Mouse (Mus musculus) midbrain, embryonic 13.5 days (tissue): ENCODE measurements at regions not wholly inside any gene's neighbourhood (a gene's known extent, or its start where the extent isn't known, plus 50 kb on each side); places are given as distances from the start of the nearest gene placed in this dataset.

ENCODE experiments used
- ATAC-seq: fragments of 200-750 bp; cut with Nextera tagmentation; 2 replicates; pipeline ENCODE4 v1.8.0; 2017; ENCODE audit warnings: mild to moderate bottlenecking, moderate TSS enrichment, moderate library complexity
- H3K27ac ChIP-seq: fragments of 300-500 bp; sonication (generic); 2 replicates; pipeline ENCODE4 v1.5.1; 2015; ENCODE audit warnings: inconsistent platforms, mild to moderate bottlenecking, moderate library complexity
- H3K27me3 ChIP-seq: fragments of 300-500 bp; sonication (generic); 2 replicates; pipeline ENCODE4 v1.6.1; 2015; ENCODE audit warnings: mild to moderate bottlenecking, inconsistent platforms
- H3K36me3 ChIP-seq: fragments of 300-500 bp; sonication (generic); 2 replicates; pipeline ENCODE4 v1.6.1; 2015; ENCODE audit warnings: mild to moderate bottlenecking, inconsistent platforms
- H3K4me1 ChIP-seq: fragments of 300-500 bp; sonication (generic); replicated peaks from 2 replicates; pipeline ENCODE4 v1.6.1; 2015; ENCODE audit warnings: inconsistent platforms
- H3K4me2 ChIP-seq: fragments of 300-500 bp; sonication (generic); replicated peaks from 2 replicates; pipeline ENCODE4 v1.6.1; 2015; ENCODE audit warnings: moderate library complexity, mild to moderate bottlenecking, inconsistent platforms
- H3K4me3 ChIP-seq: fragments of 300-500 bp; sonication (generic); replicated peaks from 2 replicates; pipeline ENCODE4 v1.5.1; 2015; ENCODE audit warnings: mild to moderate bottlenecking, inconsistent platforms
- H3K9ac ChIP-seq: fragments of 300-500 bp; sonication (generic); replicated peaks from 2 replicates; pipeline ENCODE4 v1.6.1; 2015; ENCODE audit warnings: mild to moderate bottlenecking, inconsistent platforms
- H3K9me3 ChIP-seq: fragments of 300-500 bp; sonication (generic); 2 replicates; pipeline ENCODE4 v1.6.1; 2016; ENCODE audit warnings: mild to moderate bottlenecking, inconsistent platforms
- WGBS: fragments of 180-500 bp; shearing (Covaris S2); methylation state at CpG from one replicate; pipeline ENCODE4 v1.1.7; 2015; 5-methylcytosine and 5-hydroxymethylcytosine counted together

GRCm38 (mm10) chr1:154255971-154256370 is 55.0 kb downstream of the Zfp648 start:
- H3K4me1 ChIP-seq, result 0 out of 2 replicates have a peak, but pooled peaks cover 3% of the 10 kb centered on the region
- H3K36me3 ChIP-seq, result no peaks in the 10 kb centered on the region
- H3K27ac ChIP-seq, result no peak overlapping the region
- no peak for ATAC-seq
- H3K9me3 ChIP-seq, result no peaks in the 10 kb centered on the region
- H3K4me2 ChIP-seq, result no peak overlapping the region
- H3K9ac ChIP-seq, result no peak overlapping the region
- 81% methylated on average over 1 of the region's 1 CpGs for WGBS
- no peak overlapping the region for H3K4me3 ChIP-seq
- no peaks in the 10 kb centered on the region for H3K27me3 ChIP-seq

DNA sequence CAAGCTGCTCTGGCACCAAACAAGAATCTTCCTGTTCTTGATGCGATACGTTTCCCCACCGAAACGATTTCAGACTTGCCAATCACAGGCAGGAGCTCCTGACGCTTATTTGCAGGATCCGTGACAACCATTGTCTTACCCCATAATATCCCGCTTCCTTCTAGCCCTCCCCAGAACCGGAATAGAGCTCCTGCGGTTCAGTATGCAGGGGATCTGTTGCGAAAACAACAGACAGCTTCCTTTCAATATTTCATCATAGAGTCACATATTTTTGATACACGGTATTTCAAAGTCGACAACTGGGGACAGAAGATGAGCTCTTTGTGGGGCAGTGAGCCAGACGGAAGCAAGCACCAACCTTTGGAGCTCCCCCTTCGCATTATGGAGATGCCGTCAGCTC is 55.8 kb downstream of the Zfp648 start:
- no peak for ATAC-seq
- Histone ChIP-seq H3K27me3 (no peaks in the 10 kb centered on the region), H3K27ac (no peak overlapping the region), H3K4me1 (0 out of 2 replicates have a peak, but pooled peaks cover 3% of the 10 kb centered on the region), H3K9me3 (no peaks in the 10 kb centered on the region), H3K36me3 (no peaks in the 10 kb centered on the region), H3K4me2 (peak overlapping the region; percentile 21), H3K4me3 (no peak overlapping the region), H3K9ac (no peak overlapping the region)
- 56% methylated on average over 15 of the region's 15 CpGs for WGBS

- Histone ChIP-seq H3K4me3 (no peak overlapping the region), H3K9me3 (no peaks in the 10 kb centered on the region), H3K27me3 (no peaks in the 10 kb centered on the region), H3K4me1 (0 out of 2 replicates have a peak, but pooled peaks cover 3% of the 10 kb centered on the region), H3K4me2 (no peak overlapping the region), H3K27ac (no peak overlapping the region), H3K36me3 (no peaks in the 10 kb centered on the region), H3K9ac (no peak overlapping the region)
- no peak for ATAC-seq
- 69% methylated on average over 3 of the region's 3 CpGs for WGBS
Observed at GRCm38 (mm10) chr1:154258511-154258910, 57.5 kb downstream of the Zfp648 start.

- Histone ChIP-seq H3K27ac (no peak overlapping the region), H3K9ac (no peak overlapping the region), H3K4me3 (no peak overlapping the region), H3K9me3 (no peaks in the 10 kb centered on the region), H3K4me2 (no peak overlapping the region), H3K36me3 (no peaks in the 10 kb centered on the region), H3K27me3 (no peaks in the 10 kb centered on the region), H3K4me1 (0 out of 2 replicates have a peak, but pooled peaks cover 3% of the 10 kb centered on the region)
- no peak for ATAC-seq
- WGBS, result 87% methylated on average over 5 of the region's 5 CpGs
Observed at GRCm38 (mm10) chr1:154260393-154260792, 59.4 kb downstream of the Zfp648 start.

- Histone ChIP-seq H3K27ac (no peak overlapping the region), H3K9me3 (no peaks in the 10 kb centered on the region), H3K36me3 (no peaks in the 10 kb centered on the region), H3K27me3 (no peaks in the 10 kb centered on the region), H3K9ac (no peak overlapping the region), H3K4me2 (no peak overlapping the region), H3K4me3 (no peak overlapping the region), H3K4me1 (no peaks in the 10 kb centered on the region)
- WGBS, result 22% methylated on average over 8 of the region's 8 CpGs
- ATAC-seq, result peak; percentile 74; the same call in 1 of the 2 replicates
Observed at GRCm38 (mm10) chr1:154281438-154281837, 80.5 kb downstream of the Zfp648 start.

GRCm38 (mm10) chr1:154286080-154286479 is 85.1 kb downstream of the Zfp648 start:
- no peak for ATAC-seq
- Histone ChIP-seq H3K4me3 (no peak overlapping the region), H3K9ac (no peak overlapping the region), H3K9me3 (no peaks in the 10 kb centered on the region), H3K4me1 (no peaks in the 10 kb centered on the region), H3K36me3 (no peaks in the 10 kb centered on the region), H3K4me2 (no peak overlapping the region), H3K27ac (no peak overlapping the region), H3K27me3 (no peaks in the 10 kb centered on the region)
- WGBS, result 91% methylated on average over 4 of the region's 4 CpGs

DNA sequence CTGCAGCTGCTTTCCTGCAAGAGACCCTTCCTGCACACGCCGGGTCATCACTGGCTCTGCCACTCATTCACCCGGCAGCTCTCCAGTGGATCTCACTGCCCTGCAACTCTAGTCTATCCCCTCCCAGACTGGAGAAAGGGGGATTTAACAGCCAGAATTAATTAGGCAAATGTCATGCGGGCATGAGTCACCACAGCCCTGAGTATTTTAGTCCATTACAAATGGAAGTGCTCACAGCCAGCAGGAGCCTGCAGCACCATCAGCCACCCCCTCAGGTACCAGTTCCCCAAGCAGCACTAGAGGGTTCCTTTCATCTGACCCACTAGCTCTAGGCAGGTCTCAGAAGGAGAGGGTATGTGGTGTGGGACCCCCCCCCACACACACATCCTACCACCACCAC is 91.7 kb downstream of the Zfp648 start:
- no peak overlapping the region for H3K27ac ChIP-seq
- no peak overlapping the region for H3K9ac ChIP-seq
- H3K4me2 ChIP-seq, result no peak overlapping the region
- ATAC-seq, result peak; percentile 20; the same call in 1 of the 2 replicates
- no peaks in the 10 kb centered on the region for H3K9me3 ChIP-seq
- H3K4me3 ChIP-seq, result no peak overlapping the region
- no peaks in the 10 kb centered on the region for H3K27me3 ChIP-seq
- H3K36me3 ChIP-seq, result no peaks in the 10 kb centered on the region
- whole genome bisulfite sequencing, result 52% methylated on average over 4 of the region's 4 CpGs
- no peaks in the 10 kb centered on the region for H3K4me1 ChIP-seq

- H3K4me3 ChIP-seq, result no peak overlapping the region
- H3K27me3 ChIP-seq, result no peaks in the 10 kb centered on the region
- WGBS, result 90% methylated on average over 8 of the region's 8 CpGs
- H3K4me2 ChIP-seq, result no peak overlapping the region
- no peak overlapping the region for H3K27ac ChIP-seq
- no peaks in the 10 kb centered on the region for H3K4me1 ChIP-seq
- H3K9me3 ChIP-seq, result no peaks in the 10 kb centered on the region
- ATAC-seq, result no peak
- no peak overlapping the region for H3K9ac ChIP-seq
- H3K36me3 ChIP-seq, result no peaks in the 10 kb centered on the region
Observed at GRCm38 (mm10) chr1:154296080-154296479, 95.1 kb downstream of the Zfp648 start.

DNA sequence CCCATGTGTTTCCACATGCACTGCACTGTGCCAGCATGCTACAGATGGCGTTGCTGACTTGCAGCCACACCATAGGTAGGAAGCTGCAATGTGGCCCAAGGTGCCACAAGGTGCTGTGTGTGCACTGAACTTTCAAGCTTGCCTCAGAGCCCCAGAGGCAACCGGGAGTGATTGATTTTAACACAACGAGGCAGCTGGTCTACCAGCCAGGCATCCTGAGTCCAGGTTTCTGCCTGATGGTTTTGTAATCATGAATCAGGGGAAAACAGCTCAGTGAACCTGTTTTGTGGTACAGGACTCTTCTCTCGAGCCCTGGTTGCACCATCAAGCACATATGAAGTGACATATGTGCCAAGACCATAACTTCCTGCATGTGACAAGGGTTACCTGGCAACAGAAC is 98.9 kb downstream of the Zfp648 start:
- ATAC-seq, result no peak
- H3K27me3 ChIP-seq, result no peaks in the 10 kb centered on the region
- no peak overlapping the region for H3K4me2 ChIP-seq
- no peaks in the 10 kb centered on the region for H3K4me1 ChIP-seq
- H3K36me3 ChIP-seq, result no peaks in the 10 kb centered on the region
- H3K9ac ChIP-seq, result no peak overlapping the region
- WGBS, result 86% methylated on average over 4 of the region's 4 CpGs
- H3K9me3 ChIP-seq, result no peaks in the 10 kb centered on the region
- no peak overlapping the region for H3K4me3 ChIP-seq
- no peak overlapping the region for H3K27ac ChIP-seq

- Histone ChIP-seq H3K4me2 (no peak overlapping the region), H3K27me3 (no peaks in the 10 kb centered on the region), H3K27ac (no peak overlapping the region), H3K4me3 (no peak overlapping the region), H3K9me3 (no peaks in the 10 kb centered on the region), H3K4me1 (no peaks in the 10 kb centered on the region), H3K9ac (no peak overlapping the region), H3K36me3 (no peaks in the 10 kb centered on the region)
- ATAC-seq, result no peak
- 68% methylated on average over 2 of the region's 2 CpGs for WGBS
Observed at GRCm38 (mm10) chr1:154309650-154310049, 108.7 kb downstream of the Zfp648 start.
